Comparison of ENCODE assay signal across 8 mouse cellular contexts in the genomic region with DNA sequence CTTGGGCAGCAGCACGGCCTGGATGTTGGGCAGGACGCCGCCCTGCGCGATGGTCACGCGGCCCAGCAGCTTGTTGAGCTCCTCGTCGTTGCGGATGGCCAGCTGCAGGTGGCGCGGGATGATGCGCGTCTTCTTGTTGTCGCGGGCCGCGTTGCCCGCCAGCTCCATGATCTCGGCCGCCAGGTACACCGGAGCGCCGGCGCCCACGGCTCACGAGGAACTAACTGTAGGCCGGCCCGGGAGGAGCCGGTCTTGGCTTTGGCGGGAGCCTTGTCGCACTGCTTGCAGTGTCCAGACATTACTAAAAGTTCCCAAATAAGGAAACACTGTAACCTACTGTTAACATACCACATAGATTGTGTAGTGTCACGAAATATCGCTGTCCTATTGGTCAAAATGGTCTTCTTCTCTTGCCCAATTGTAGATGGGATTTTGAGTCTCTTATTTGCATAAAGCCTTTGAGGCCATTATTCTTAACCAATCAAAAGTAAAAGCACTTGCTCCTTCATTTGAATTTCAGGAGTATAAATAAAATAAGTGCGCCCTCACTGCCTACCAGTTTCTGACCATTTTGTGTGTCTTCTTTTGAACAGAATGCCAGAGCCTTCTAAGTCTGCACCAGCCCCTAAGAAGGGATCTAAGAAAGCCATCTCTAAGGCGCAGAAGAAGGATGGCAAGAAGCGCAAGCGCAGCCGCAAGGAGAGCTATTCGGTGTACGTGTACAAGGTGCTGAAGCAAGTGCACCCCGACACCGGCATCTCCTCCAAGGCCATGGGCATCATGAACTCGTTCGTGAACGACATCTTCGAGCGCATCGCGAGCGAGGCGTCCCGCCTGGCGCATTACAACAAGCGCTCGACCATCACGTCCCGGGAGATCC. TPM values are rescaled to one million over a fixed set of nuclear protein-coding genes. Genes with fewer than 3 reads are reported as not detected.
A peak's percentile ranks its signal among the peaks of the same experiment; 100 is the strongest.
DNase-seq lines count a peak whose midpoint lies in the region; ATAC-seq lines count a peak whose summit lies in the region.
"Not testable (repeated sequence)": the region's sequence is repeated elsewhere in the genome, so short reads cannot be mapped to it uniquely, and the experiment has no call there.

A gene (plus strand): TSS at position 534 of the 880 bp plus-strand sequence.

- H3K4me3 ChIP-seq in megakaryocyte, embryonic 14.5 days (replicated peaks) = peak within 1 kb of the TSS; percentile 90

- H3K4me1 ChIP-seq in megakaryocyte, embryonic 14.5 days = peaks cover 53% of the 10 kb centered on the region

- H3K36me3 ChIP-seq in megakaryocyte, embryonic 14.5 days (replicated peaks; ENCODE audit: low read length) = not testable (repeated sequence)

- DNase-seq in adipocyte (ENCODE audit: low spot score) = peak; percentile 90
- peak; percentile 91 for DNase-seq in embryo, embryonic 10 days (ENCODE audit: low spot score)
- DNase-seq in gastrocnemius, postnatal 10 days = peak; percentile 61
- peak; percentile 82 to 95 for DNase-seq in left cerebral cortex, adult 9 months (ENCODE audit: low spot score in 2 of 2)
- peak; percentile 64 to 80 for DNase-seq in right cerebral cortex, postnatal 10 days (ENCODE audit: low spot score in 2 of 2)
- DNase-seq in urinary bladder, postnatal 25 days (ENCODE audit: low spot score) = peak; percentile 51

- H3K27me3 ChIP-seq in megakaryocyte, embryonic 14.5 days (replicated peaks) = not testable (repeated sequence)

- not testable (repeated sequence) for H3K9me3 ChIP-seq in megakaryocyte, embryonic 14.5 days

- ATAC-seq in inflammation-experienced regulatory T-cells, adult 6 months = peak; percentile 87

RNA-seq across cellular contexts. Expression of the gene that starts here (rescaled TPM):
- 100 to 1,000 TPM; 106 to 125 TPM for total RNA-seq in gastrocnemius, postnatal 10 days (2021)
- polyA plus RNA-seq in inflammation-experienced regulatory T-cells, adult 6 months (2017; shearing (Covaris generic)) = 1 to 10 TPM in 2 of 3 experiments, not detected in 1; 2.5 to 2.8 TPM
- polyA plus RNA-seq in megakaryocyte, embryonic 14.5 days (2012; ENCODE audit: insufficient read depth, low replicate concordance) = 7.4 TPM in 1 of 2 replicates, not detected in the other

Comparison
In these comparisons a context has a peak if more than half of its experiments do, and no peak if none do; other contexts are left out.
1. Peak in every context shown above with its lines: DNase-seq, ATAC-seq and H3K4me3 ChIP-seq.